Mouse (Mus musculus) thymus, adult 2 months (tissue): ENCODE measurements around the gene Nlrp14.
"Not testable (repeated sequence)": the region's sequence is repeated elsewhere in the genome, so short reads cannot be mapped to it uniquely, and the experiment has no call there.

Experiments
- CTCF ChIP-seq: fragments of 200-500 bp; IDR thresholded peaks from 2 replicates; pipeline ENCODE4 v1.5.1; 2012; ENCODE audit warnings: mild to moderate bottlenecking, control low read depth, low read length, moderate library complexity, borderline replicate concordance; ENCODE audit not compliant: control insufficient read depth, poor library complexity, insufficient read depth; ENCODE audit errors: extremely low read depth
- POLR2A ChIP-seq: fragments of 200-500 bp; IDR thresholded peaks from 2 replicates; pipeline ENCODE4 v1.6.1; 2012; ENCODE audit warnings: mild to moderate bottlenecking, low read length, control low read depth, moderate library complexity; ENCODE audit not compliant: control insufficient read depth, poor library complexity, insufficient read depth; ENCODE audit errors: extremely low read depth

- not testable (repeated sequence) for TF ChIP-seq CTCF, POLR2A
These were observed 28.8 kb upstream of the Nlrp14 start, which contains the start of gene Olfr716 for GRCm38 (mm10) chr7:107138027-107138426.
